Mouse (Mus musculus): Measurements from ENCODE around the gene Slc25a39. TPM values are rescaled to one million over a fixed set of nuclear protein-coding genes. Genes with fewer than 3 reads are reported as not detected.

Gene Slc25a39
- total and polyA plus RNA-seq, 3 experiments, result 183 to 325 TPM; not detected in 1

GRCm38 (mm10) chr11:102443740-102444139 lies 36.0 kb upstream of the Slc25a39 start:
- H3K9ac ChIP-seq (ENCODE audit: control insufficient read depth, low read depth, low read length, poor library complexity, severe bottlenecking), result no peak overlapping the region
- no peak overlapping the region for H3K27ac ChIP-seq (ENCODE audit: control insufficient read depth, low read depth, low read length)
- H3K4me1 ChIP-seq (ENCODE audit: control insufficient read depth in 1 of 2, insufficient read depth in 2 of 2, low read length in 2 of 2), result peaks cover 4 to 21% of the 10 kb centered on the region in 2 experiments
- H3K36me3 ChIP-seq (ENCODE audit: control insufficient read depth in 1 of 2, insufficient read depth in 2 of 2, low read length in 2 of 2), result peaks cover 0 to 5% of the 10 kb centered on the region in 2 experiments; a peak in 2 of 4 replicates
- DNase-seq (ENCODE audit: low read depth, low spot score), result no peak
- TF ChIP-seq KAT2A (conservative IDR thresholded peaks at IDR 0.05; ENCODE audit: low read depth, low read length), result no peak
- TF ChIP-seq MEF2A (IDR thresholded peaks at IDR 0.05; ENCODE audit: extremely low read depth, insufficient replicate concordance, low read depth, low read length, poor library complexity, severe bottlenecking), result no peak
- TF ChIP-seq USF1 (IDR thresholded peaks at IDR 0.05; ENCODE audit: low read depth, low read length), result no peak
- TF ChIP-seq UBTF (IDR thresholded peaks at IDR 0.05; ENCODE audit: borderline replicate concordance, insufficient read depth, low read depth, low read length), result no peak
- no peak for TF ChIP-seq MAX (IDR thresholded peaks at IDR 0.05; ENCODE audit: low read length)
- no peak for TF ChIP-seq RAD21 (IDR thresholded peaks at IDR 0.05; ENCODE audit: low read depth, low read length)
- no peak for TF ChIP-seq ETS1 (IDR thresholded peaks at IDR 0.05; ENCODE audit: low read depth, low read length)
- TF ChIP-seq MXI1 (IDR thresholded peaks at IDR 0.05; ENCODE audit: low read depth, low read length), result no peak
- no peak for TF ChIP-seq TCF12 (IDR thresholded peaks at IDR 0.05; ENCODE audit: low read depth, low read length)
- TF ChIP-seq ZNF384 (IDR thresholded peaks at IDR 0.05; ENCODE audit: low read depth, low read length), result no peak
- no peak for TF ChIP-seq POLR2AphosphoS5 (IDR thresholded peaks at IDR 0.05; ENCODE audit: borderline replicate concordance, low read depth, low read length)
- no peak for TF ChIP-seq CHD1 (IDR thresholded peaks at IDR 0.05; ENCODE audit: low read depth, low read length)
- TF ChIP-seq E2F4 (IDR thresholded peaks at IDR 0.05; ENCODE audit: borderline replicate concordance, low read depth, low read length), result no peak
- TF ChIP-seq ZKSCAN1 (IDR thresholded peaks at IDR 0.05; ENCODE audit: low read depth, low read length), result no peak
- TF ChIP-seq MAZ (IDR thresholded peaks at IDR 0.05; ENCODE audit: low read depth, low read length), result no peak
- TF ChIP-seq NRF1 (IDR thresholded peaks at IDR 0.05; ENCODE audit: insufficient read depth, low read depth, low read length, poor library complexity, severe bottlenecking), result no peak
- TF ChIP-seq MYC (IDR thresholded peaks at IDR 0.05; ENCODE audit: low read depth, low read length), result no peak
- no peak for TF ChIP-seq ZMIZ1 (IDR thresholded peaks at IDR 0.05; ENCODE audit: low read depth, low read length)
- peaks cover 5% of the 10 kb centered on the region; the same call in 1 of the 2 replicates for H3K79me2 ChIP-seq (ENCODE audit: control insufficient read depth, insufficient read depth, low read length, poor library complexity)
- H3K27me3 ChIP-seq (ENCODE audit: control insufficient read depth in 1 of 2, insufficient read depth in 2 of 2, low read length in 2 of 2), result peaks cover 0 to 1% of the 10 kb centered on the region in 2 experiments; a peak in 1 of 4 replicates
- no peaks in the 10 kb centered on the region for H3K9me3 ChIP-seq (replicated peaks; ENCODE audit: insufficient read depth, low read length)
- no peak overlapping the region for H3K4me3 ChIP-seq (ENCODE audit: control insufficient read depth in 1 of 2, insufficient read depth in 1 of 2, low read depth in 2 of 2, low read length in 2 of 2)

DNA sequence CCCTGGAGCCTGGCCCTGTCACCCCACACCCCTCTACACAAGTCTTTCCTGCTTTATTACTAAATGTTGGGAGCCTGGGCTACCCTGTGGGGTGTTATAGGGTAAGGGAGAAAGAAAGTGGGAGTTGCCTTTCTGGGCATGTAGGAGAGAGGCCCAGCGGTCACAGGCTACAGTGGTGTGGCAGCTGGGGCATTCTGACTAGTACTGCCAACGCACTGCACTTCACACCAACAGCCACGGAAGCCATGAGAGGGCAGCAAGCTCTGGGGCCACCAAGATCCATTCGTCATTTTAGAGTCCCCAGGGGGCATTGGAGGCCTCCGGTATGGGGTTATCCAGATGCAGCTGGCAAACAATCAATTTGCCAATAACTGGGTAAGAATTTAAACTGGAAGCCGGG lies 34.3 kb upstream of the Slc25a39 start:
- no peaks in the 10 kb centered on the region; a peak in 1 of 4 replicates for H3K27me3 ChIP-seq (ENCODE audit: control insufficient read depth in 1 of 2, insufficient read depth in 2 of 2, low read length in 2 of 2)
- no peak overlapping the region for H3K27ac ChIP-seq (ENCODE audit: control insufficient read depth, low read depth, low read length)
- no peak overlapping the region for H3K9ac ChIP-seq (ENCODE audit: control insufficient read depth, low read depth, low read length, poor library complexity, severe bottlenecking)
- peaks cover 4 to 12% of the 10 kb centered on the region in 2 experiments for H3K4me1 ChIP-seq (ENCODE audit: control insufficient read depth in 1 of 2, insufficient read depth in 2 of 2, low read length in 2 of 2)
- H3K36me3 ChIP-seq (ENCODE audit: control insufficient read depth in 1 of 2, insufficient read depth in 2 of 2, low read length in 2 of 2), result peaks cover 0 to 2% of the 10 kb centered on the region in 2 experiments; a peak in 1 of 4 replicates
- DNase-seq (ENCODE audit: low read depth, low spot score), result no peak
- H3K4me3 ChIP-seq (ENCODE audit: control insufficient read depth in 1 of 2, insufficient read depth in 1 of 2, low read depth in 2 of 2, low read length in 2 of 2), result no peak overlapping the region
- peaks cover 1% of the 10 kb centered on the region; the same call in 1 of the 2 replicates for H3K79me2 ChIP-seq (ENCODE audit: control insufficient read depth, insufficient read depth, low read length, poor library complexity)
- no peaks in the 10 kb centered on the region for H3K9me3 ChIP-seq (replicated peaks; ENCODE audit: insufficient read depth, low read length)
- TF ChIP-seq JUND (IDR thresholded peaks at IDR 0.05; ENCODE audit: low read depth, low read length) (no peak), KAT2A (conservative IDR thresholded peaks at IDR 0.05; ENCODE audit: low read depth, low read length) (no peak), POLR2AphosphoS5 (IDR thresholded peaks at IDR 0.05; ENCODE audit: borderline replicate concordance, low read depth, low read length) (no peak), NELFE (IDR thresholded peaks at IDR 0.05; ENCODE audit: low read depth, low read length) (no peak), ZNF384 (IDR thresholded peaks at IDR 0.05; ENCODE audit: low read depth, low read length) (no peak), MYB (IDR thresholded peaks at IDR 0.05; ENCODE audit: low read depth, low read length) (no peak), ELF1 (IDR thresholded peaks at IDR 0.05; ENCODE audit: low read depth, low read length) (no peak), TCF12 (IDR thresholded peaks at IDR 0.05; ENCODE audit: low read depth, low read length) (no peak), SMC3 (IDR thresholded peaks at IDR 0.05; ENCODE audit: low read depth, low read length) (no peak), MAZ (IDR thresholded peaks at IDR 0.05; ENCODE audit: low read depth, low read length) (no peak), ZMIZ1 (IDR thresholded peaks at IDR 0.05; ENCODE audit: low read depth, low read length) (no peak), MAX (IDR thresholded peaks at IDR 0.05; ENCODE audit: low read length) (no peak), HCFC1 (IDR thresholded peaks at IDR 0.05; ENCODE audit: low read depth, low read length) (no peak), USF2 (IDR thresholded peaks at IDR 0.05; ENCODE audit: borderline replicate concordance in 1 of 2, insufficient read depth in 1 of 2, low read depth in 1 of 2, low read length in 2 of 2) (no peak), RAD21 (IDR thresholded peaks at IDR 0.05; ENCODE audit: low read depth, low read length) (no peak), E2F4 (IDR thresholded peaks at IDR 0.05; ENCODE audit: borderline replicate concordance, low read depth, low read length) (no peak), TBP (IDR thresholded peaks at IDR 0.05; ENCODE audit: low read depth, low read length) (no peak), ZC3H11A (IDR thresholded peaks at IDR 0.05; ENCODE audit: low read depth, low read length) (no peak), MXI1 (IDR thresholded peaks at IDR 0.05; ENCODE audit: low read depth, low read length) (no peak), BHLHE40 (IDR thresholded peaks at IDR 0.05; ENCODE audit: borderline replicate concordance, low read depth, low read length) (no peak)

All from MEL (cell line).